Mouse (Mus musculus) embryonic facial prominence, embryonic 12.5 days (tissue): ENCODE results near the gene Ern1. TPM values are rescaled to one million over a fixed set of nuclear protein-coding genes. Genes with fewer than 3 reads are reported as not detected.

Source experiments
- ATAC-seq: fragments of 200-750 bp; cut with Nextera tagmentation; 2 replicates; pipeline ENCODE4 v1.8.0; 2017; ENCODE audit not compliant: insufficient number of reproducible peaks, insufficient read depth, low FRiP score, low TSS enrichment
- H3K27ac ChIP-seq: fragments of 300-500 bp; sonication (generic); 2 replicates; pipeline ENCODE4 v1.5.1; 2016; ENCODE audit warnings: mild to moderate bottlenecking
- H3K27me3 ChIP-seq: fragments of 300-500 bp; sonication (generic); 2 replicates; pipeline ENCODE4 v1.6.1; 2016; ENCODE audit warnings: mild to moderate bottlenecking, moderate library complexity
- H3K36me3 ChIP-seq: fragments of 300-500 bp; sonication (generic); 2 replicates; pipeline ENCODE4 v1.6.1; 2016; ENCODE audit warnings: mild to moderate bottlenecking
- H3K4me1 ChIP-seq: fragments of 300-500 bp; sonication (generic); 2 replicates; pipeline ENCODE4 v1.6.1; 2016
- H3K4me2 ChIP-seq: fragments of 300-500 bp; sonication (generic); replicated peaks from 2 replicates; pipeline ENCODE4 v1.6.1; 2016; ENCODE audit warnings: mild to moderate bottlenecking, moderate library complexity
- H3K4me3 ChIP-seq: fragments of 300-500 bp; sonication (generic); 2 replicates; pipeline ENCODE4 v1.5.1; 2016; ENCODE audit warnings: mild to moderate bottlenecking
- H3K9ac ChIP-seq: fragments of 300-500 bp; sonication (generic); 2 replicates; pipeline ENCODE4 v1.6.1; 2016; ENCODE audit warnings: mild to moderate bottlenecking, moderate library complexity
- H3K9me3 ChIP-seq: fragments of 300-500 bp; sonication (generic); 2 replicates; pipeline ENCODE4 v1.6.1; 2016; ENCODE audit warnings: mild to moderate bottlenecking, moderate library complexity
- WGBS: fragments of 180-500 bp; shearing (Covaris S2); methylation state at CpG from one replicate; pipeline ENCODE4 v1.1.7; 2016; 5-methylcytosine and 5-hydroxymethylcytosine counted together
- polyA plus RNA-seq: library from polyadenylated mRNA; unstranded; fragments of >200 nt; fragmentation: Nextera tagmentation; extraction: Ambion mirVana; gene quantifications from 2 replicates; pipeline ENCODE4 v1.2.1, GENCODE M21; 2016

Ern1 gene
- polyA plus RNA-seq, 1 experiment from 2014 or later, result 8.1 TPM

- H3K4me2 ChIP-seq, result no peak overlapping the region
- no peak for ATAC-seq
- WGBS, result 74% methylated on average over 6 of the region's 6 CpGs
- H3K27ac ChIP-seq, result peak overlapping the region; percentile 60; the same call in 1 of the 2 replicates
- peaks cover 12% of the 10 kb centered on the region; the same call in 1 of the 2 replicates for H3K4me1 ChIP-seq
- no peaks in the 10 kb centered on the region for H3K9me3 ChIP-seq
- H3K9ac ChIP-seq, result no peak overlapping the region
- no peaks in the 10 kb centered on the region for H3K36me3 ChIP-seq
- no peak overlapping the region for H3K4me3 ChIP-seq
- H3K27me3 ChIP-seq, result no peaks in the 10 kb centered on the region
Measured at GRCm38 (mm10) chr11:106383051-106383790, 104.4 kb downstream of the Ern1 start.

GRCm38 (mm10) chr11:106382424-106382823, 105.2 kb downstream of the Ern1 start:
- H3K4me2 ChIP-seq, result no peak overlapping the region
- ATAC-seq, result no peak
- no peak overlapping the region for H3K4me3 ChIP-seq

GRCm38 (mm10) chr11:106381883-106382282, 105.8 kb downstream of the Ern1 start:
- ATAC-seq, result no peak
- 86% methylated on average over 7 of the region's 7 CpGs for WGBS
- H3K9me3 ChIP-seq, result no peaks in the 10 kb centered on the region
- 0 out of 2 replicates have a peak overlapping the region, but pooled peaks have one; percentile 12 for H3K4me3 ChIP-seq
- no peak overlapping the region for H3K4me2 ChIP-seq
- H3K36me3 ChIP-seq, result no peaks in the 10 kb centered on the region
- peaks cover 12% of the 10 kb centered on the region; the same call in 1 of the 2 replicates for H3K4me1 ChIP-seq
- H3K27me3 ChIP-seq, result no peaks in the 10 kb centered on the region
- H3K9ac ChIP-seq, result no peak overlapping the region
- H3K27ac ChIP-seq, result peak overlapping the region; percentile 30

More at GRCm38 (mm10) chr11:106382424-106382823, 105.2 kb downstream of the Ern1 start:
- Histone ChIP-seq H3K9me3 (no peaks in the 10 kb centered on the region), H3K27ac (peak overlapping the region; percentile 60; the same call in 1 of the 2 replicates), H3K36me3 (no peaks in the 10 kb centered on the region), H3K4me1 (peaks cover 12% of the 10 kb centered on the region; the same call in 1 of the 2 replicates), H3K27me3 (no peaks in the 10 kb centered on the region), H3K9ac (no peak overlapping the region)
- WGBS, result 43% methylated on average over 5 of the region's 5 CpGs

- 80% methylated on average over 11 of the region's 11 CpGs for WGBS
Measured at GRCm38 (mm10) chr11:106381011-106381410, 106.6 kb downstream of the Ern1 start.

GRCm38 (mm10) chr11:106374979-106375378, 112.7 kb downstream of the Ern1 start:
- Histone ChIP-seq H3K27me3 (no peaks in the 10 kb centered on the region), H3K36me3 (no peaks in the 10 kb centered on the region), H3K4me2 (no peak overlapping the region), H3K9ac (no peak overlapping the region), H3K4me3 (no peak overlapping the region), H3K9me3 (no peaks in the 10 kb centered on the region), H3K27ac (no peak overlapping the region), H3K4me1 (peaks cover 12% of the 10 kb centered on the region; the same call in 1 of the 2 replicates)
- 72% methylated on average over 5 of the region's 5 CpGs for WGBS
- no peak for ATAC-seq

More at GRCm38 (mm10) chr11:106381011-106381410, 106.6 kb downstream of the Ern1 start:
- peaks cover 12% of the 10 kb centered on the region; the same call in 1 of the 2 replicates for H3K4me1 ChIP-seq
- no peaks in the 10 kb centered on the region for H3K9me3 ChIP-seq
- no peaks in the 10 kb centered on the region for H3K36me3 ChIP-seq
- no peaks in the 10 kb centered on the region for H3K27me3 ChIP-seq
- no peak overlapping the region for H3K4me2 ChIP-seq
- no peak overlapping the region for H3K9ac ChIP-seq
- H3K27ac ChIP-seq, result no peak overlapping the region
- ATAC-seq, result no peak
- H3K4me3 ChIP-seq, result no peak overlapping the region

GRCm38 (mm10) chr11:106374559-106374958, 113.1 kb downstream of the Ern1 start:
- ATAC-seq, result no peak
- Histone ChIP-seq H3K27ac (0 out of 2 replicates have a peak overlapping the region, but pooled peaks have one; percentile 46), H3K27me3 (no peaks in the 10 kb centered on the region), H3K36me3 (no peaks in the 10 kb centered on the region), H3K9ac (no peak overlapping the region), H3K4me3 (no peak overlapping the region), H3K4me1 (peaks cover 12% of the 10 kb centered on the region; the same call in 1 of the 2 replicates), H3K9me3 (no peaks in the 10 kb centered on the region), H3K4me2 (no peak overlapping the region)
- WGBS, result 46% methylated on average over 9 of the region's 9 CpGs

GRCm38 (mm10) chr11:106373998-106374397, 113.7 kb downstream of the Ern1 start:
- Histone ChIP-seq H3K4me2 (no peak overlapping the region), H3K27me3 (no peaks in the 10 kb centered on the region), H3K27ac (0 out of 2 replicates have a peak overlapping the region, but pooled peaks have one; percentile 46), H3K9ac (no peak overlapping the region), H3K4me1 (peaks cover 12% of the 10 kb centered on the region; the same call in 1 of the 2 replicates), H3K4me3 (no peak overlapping the region), H3K36me3 (no peaks in the 10 kb centered on the region), H3K9me3 (no peaks in the 10 kb centered on the region)
- WGBS, result 39% methylated on average over 11 of the region's 11 CpGs
- ATAC-seq, result no peak

- no peak for ATAC-seq
- Histone ChIP-seq H3K4me3 (no peak overlapping the region), H3K27me3 (no peaks in the 10 kb centered on the region), H3K9ac (no peak overlapping the region), H3K9me3 (no peaks in the 10 kb centered on the region), H3K4me2 (no peak overlapping the region), H3K36me3 (no peaks in the 10 kb centered on the region), H3K4me1 (0 out of 2 replicates have a peak, but pooled peaks cover 5% of the 10 kb centered on the region), H3K27ac (no peak overlapping the region)
- 10% methylated on average over 3 of the region's 3 CpGs for WGBS
Measured at GRCm38 (mm10) chr11:106366316-106366715, 121.3 kb downstream of the Ern1 start.

- no peak within 1 kb of the TSS; the same call in 1 of the 2 replicates for H3K9ac ChIP-seq
- no peaks in the 10 kb centered on the region for H3K9me3 ChIP-seq
- no peak within 1 kb of the TSS for H3K27ac ChIP-seq
- 0 out of 2 replicates have a peak, but pooled peaks cover 5% of the 10 kb centered on the region for H3K4me1 ChIP-seq
- no peak within 1 kb of the TSS for H3K4me2 ChIP-seq
- no peaks in the 10 kb centered on the region for H3K27me3 ChIP-seq
- no peak; the same call in 1 of the 2 replicates for ATAC-seq
- no peak within 1 kb of the TSS for H3K4me3 ChIP-seq
- 54% methylated on average over 10 of the region's 10 CpGs for WGBS
- H3K36me3 ChIP-seq, result no peaks in the 10 kb centered on the region
Measured at GRCm38 (mm10) chr11:106365366-106365765, 122.3 kb downstream of the Ern1 start, which contains the start of gene Prr29. Gene Prr29, plus strand, starts transcription at chr11:106365472.

GRCm38 (mm10) chr11:106364712-106365111, 122.9 kb downstream of the Ern1 start:
- no peak overlapping the region for H3K27ac ChIP-seq
- no peak overlapping the region for H3K4me2 ChIP-seq

GRCm38 (mm10) chr11:106359350-106359749, 128.3 kb downstream of the Ern1 start:
- Histone ChIP-seq H3K9me3 (no peaks in the 10 kb centered on the region), H3K27me3 (no peaks in the 10 kb centered on the region), H3K4me1 (no peaks in the 10 kb centered on the region), H3K4me3 (no peak overlapping the region), H3K36me3 (no peaks in the 10 kb centered on the region), H3K9ac (no peak overlapping the region), H3K27ac (no peak overlapping the region), H3K4me2 (no peak overlapping the region)
- ATAC-seq, result no peak
- 18% methylated on average over 5 of the region's 5 CpGs for WGBS

More at GRCm38 (mm10) chr11:106364712-106365111, 122.9 kb downstream of the Ern1 start:
- Histone ChIP-seq H3K4me1 (0 out of 2 replicates have a peak, but pooled peaks cover 5% of the 10 kb centered on the region), H3K27me3 (no peaks in the 10 kb centered on the region), H3K36me3 (no peaks in the 10 kb centered on the region), H3K9me3 (no peaks in the 10 kb centered on the region), H3K4me3 (no peak overlapping the region), H3K9ac (no peak overlapping the region)
- WGBS, result 9% methylated on average over 11 of the region's 11 CpGs
- ATAC-seq, result no peak; the same call in 1 of the 2 replicates
